Mouse (Mus musculus) bone marrow macrophage, adult 2 months (primary cell): Measurements from ENCODE around the gene Kmt5a.

Source experiments
- CTCF ChIP-seq: IDR thresholded peaks from 2 replicates; pipeline ENCODE4 v1.5.1; 2012; ENCODE audit warnings: low read depth, mild to moderate bottlenecking, low read length, moderate library complexity
- POLR2A ChIP-seq: IDR thresholded peaks from 2 replicates; pipeline ENCODE4 v1.6.1; 2012; ENCODE audit warnings: mild to moderate bottlenecking, low read depth, low read length, borderline replicate concordance

GRCm38 (mm10) chr5:124499001-124499400, 59.3 kb downstream of the Kmt5a start:
- no peak for TF ChIP-seq CTCF
- TF ChIP-seq POLR2A: no peak
